Mouse (Mus musculus): ENCODE measurements around the gene Plek2.

- TF ChIP-seq POLR2A (IDR thresholded peaks at IDR 0.05; ENCODE audit: borderline replicate concordance, control insufficient read depth, low read depth, low read length) (no peak), CTCF (IDR thresholded peaks at IDR 0.05; ENCODE audit: control insufficient read depth, insufficient read depth, low read length) (no peak)
These were observed 5.3 kb downstream of the Plek2 start for GRCm38 (mm10) chr12:78901467-78901866.

All from bone marrow, adult 2 months (tissue).